Mouse (Mus musculus): ENCODE results near the gene Srf. TPM values are rescaled to one million over a fixed set of nuclear protein-coding genes. Genes with fewer than 3 reads are reported as not detected.

The Srf gene
- total and polyA plus RNA-seq, 2 experiments = 3.4 to 45.6 TPM

DNA sequence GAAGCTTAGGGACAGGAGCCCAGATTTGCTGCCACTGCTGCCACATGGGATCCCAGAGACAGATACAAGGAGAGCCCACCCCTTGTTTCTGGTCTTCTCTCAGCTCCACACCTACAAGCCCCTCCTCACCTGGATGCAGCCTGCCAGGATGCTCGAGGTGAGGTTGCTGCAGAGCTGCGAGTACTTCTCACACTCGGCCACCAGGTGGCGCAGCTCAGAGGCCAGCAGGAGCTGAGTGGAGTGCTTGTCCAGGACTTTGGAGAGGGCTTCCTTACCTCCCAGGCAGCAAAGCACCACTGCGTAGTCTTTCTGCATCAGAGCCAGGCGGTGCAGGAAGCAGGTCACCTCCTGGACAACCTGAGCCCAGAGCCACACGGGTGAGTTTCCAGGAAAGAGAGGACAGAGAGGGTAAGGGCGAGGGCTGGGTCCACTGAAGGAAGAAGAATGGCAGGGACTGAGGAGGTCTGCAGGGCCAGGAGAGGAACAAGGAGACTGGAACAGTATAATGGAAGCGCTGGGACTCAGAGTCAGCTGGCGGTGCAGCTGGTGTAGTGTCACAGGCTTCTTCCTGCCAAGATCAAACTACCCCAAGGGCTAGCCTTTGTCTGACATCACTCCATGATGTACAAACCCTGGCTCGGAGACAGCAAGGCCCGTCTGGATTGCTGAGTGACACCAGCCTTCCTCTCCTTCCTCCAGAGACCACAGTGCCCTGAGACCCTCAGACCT lies 30.2 kb downstream of the Srf start:
- H3K4me1 ChIP-seq (ENCODE audit: control insufficient read depth, insufficient read depth, low read length) = no peaks in the 10 kb centered on the region
- no peak overlapping the region for H3K4me3 ChIP-seq (ENCODE audit: insufficient read depth, low read depth, low read length)
- H3K79me2 ChIP-seq (ENCODE audit: control insufficient read depth, insufficient read depth, low read length) = no peaks in the 10 kb centered on the region
- H3K27ac ChIP-seq (replicated peaks; ENCODE audit: insufficient read depth, low read depth, low read length) = no peak overlapping the region
- DNase-seq (ENCODE audit: extremely low read depth, low read depth, low spot score) = peak; percentile 33
- 50% methylated on average over 12 of the region's 12 CpGs for WGBS
- no peak for TF ChIP-seq POLR2A (IDR thresholded peaks at IDR 0.05; ENCODE audit: extremely low read depth, insufficient read depth, low read length)
- peak; percentile 98 for TF ChIP-seq CTCF (IDR thresholded peaks at IDR 0.05; ENCODE audit: low read depth, low read length)
- H3K27me3 ChIP-seq (ENCODE audit: control insufficient read depth, insufficient read depth, low read length) = no peaks in the 10 kb centered on the region
- H3K9ac ChIP-seq (ENCODE audit: low read depth, low read length) = no peak overlapping the region
- no peaks in the 10 kb centered on the region for H3K36me3 ChIP-seq (ENCODE audit: control insufficient read depth, insufficient read depth, low read length)

DNA sequence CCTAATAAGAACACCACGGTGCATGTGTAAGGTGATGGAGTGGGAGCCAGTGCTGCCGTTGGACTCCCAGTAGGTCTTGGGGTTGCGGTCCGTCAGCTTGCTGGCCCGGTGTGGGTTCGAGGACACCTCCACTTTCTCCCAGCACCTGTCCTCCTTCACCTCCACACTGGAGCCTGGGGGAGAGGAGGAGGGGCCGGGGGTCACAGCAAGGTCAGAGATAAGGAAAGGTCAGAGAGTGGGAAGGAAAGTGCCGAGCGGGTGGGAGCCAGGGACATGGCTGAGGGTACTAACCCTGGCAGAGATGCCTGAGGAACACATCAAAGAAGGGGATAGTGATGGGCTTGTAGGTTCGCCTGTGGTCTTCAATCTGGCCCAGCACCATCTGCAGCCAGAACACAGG lies 30.9 kb downstream of the Srf start:
- WGBS = 84% methylated on average over 10 of the region's 10 CpGs
- TF ChIP-seq POLR2A (IDR thresholded peaks at IDR 0.05; ENCODE audit: extremely low read depth, insufficient read depth, low read length) (no peak), CTCF (IDR thresholded peaks at IDR 0.05; ENCODE audit: low read depth, low read length) (no peak)

DNA sequence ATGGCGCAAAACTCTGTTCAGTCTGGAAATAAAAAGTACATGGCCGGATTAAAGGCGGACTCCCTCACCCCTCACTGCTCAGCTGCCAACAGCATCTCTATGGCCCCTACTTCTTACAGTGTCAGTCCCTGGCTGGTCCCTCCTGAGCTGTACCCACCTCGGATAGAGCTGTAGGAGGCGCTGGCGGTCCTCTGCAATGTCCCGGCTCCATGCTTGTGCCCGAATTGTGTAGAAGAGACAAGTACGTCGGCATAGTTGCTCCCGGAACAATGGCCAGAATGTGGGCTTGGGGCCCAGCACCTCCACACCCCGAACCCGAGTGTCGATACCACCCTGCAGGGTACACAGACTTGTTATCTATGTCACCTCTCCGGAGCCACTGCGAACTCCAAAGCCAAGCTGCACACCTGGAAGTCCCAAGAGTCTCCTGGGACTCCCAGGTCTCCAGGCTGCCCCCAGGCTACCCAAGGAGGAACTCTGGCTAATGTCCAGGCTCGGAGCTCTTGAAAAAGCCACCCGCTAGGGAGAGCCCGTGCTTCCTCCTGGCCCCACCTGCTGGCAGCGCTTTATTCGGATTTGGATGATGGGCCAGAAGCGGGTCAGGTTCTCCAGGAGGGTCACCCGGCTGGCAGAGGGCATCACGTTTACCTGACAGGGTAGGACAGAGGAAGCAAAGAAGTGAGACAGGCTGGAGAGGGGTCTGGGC lies 33.9 kb downstream of the Srf start:
- H3K9ac ChIP-seq (ENCODE audit: low read depth, low read length) = no peak overlapping the region
- no peak overlapping the region for H3K27ac ChIP-seq (replicated peaks; ENCODE audit: insufficient read depth, low read depth, low read length)
- H3K27me3 ChIP-seq (ENCODE audit: control insufficient read depth, insufficient read depth, low read length) = no peaks in the 10 kb centered on the region
- no peaks in the 10 kb centered on the region for H3K36me3 ChIP-seq (ENCODE audit: control insufficient read depth, insufficient read depth, low read length)
- TF ChIP-seq POLR2A (IDR thresholded peaks at IDR 0.05; ENCODE audit: extremely low read depth, insufficient read depth, low read length) (no peak), CTCF (IDR thresholded peaks at IDR 0.05; ENCODE audit: low read depth, low read length) (no peak)
- H3K4me3 ChIP-seq (ENCODE audit: insufficient read depth, low read depth, low read length) = no peak overlapping the region
- 59% methylated on average over 24 of the region's 24 CpGs for WGBS
- H3K4me1 ChIP-seq (ENCODE audit: control insufficient read depth, insufficient read depth, low read length) = no peaks in the 10 kb centered on the region
- no peak for DNase-seq (ENCODE audit: extremely low read depth, low read depth, low spot score)
- H3K79me2 ChIP-seq (ENCODE audit: control insufficient read depth, insufficient read depth, low read length) = no peaks in the 10 kb centered on the region

More for the DNA sequence above, 30.9 kb downstream of the Srf start:
- Histone ChIP-seq H3K27me3 (ENCODE audit: control insufficient read depth, insufficient read depth, low read length) (no peaks in the 10 kb centered on the region), H3K4me1 (ENCODE audit: control insufficient read depth, insufficient read depth, low read length) (no peaks in the 10 kb centered on the region), H3K79me2 (ENCODE audit: control insufficient read depth, insufficient read depth, low read length) (no peaks in the 10 kb centered on the region), H3K36me3 (ENCODE audit: control insufficient read depth, insufficient read depth, low read length) (no peaks in the 10 kb centered on the region), H3K9ac (ENCODE audit: low read depth, low read length) (no peak overlapping the region), H3K4me3 (ENCODE audit: insufficient read depth, low read depth, low read length) (no peak overlapping the region), H3K27ac (replicated peaks; ENCODE audit: insufficient read depth, low read depth, low read length) (no peak overlapping the region)
- no peak for DNase-seq (ENCODE audit: extremely low read depth, low read depth, low spot score)

DNA sequence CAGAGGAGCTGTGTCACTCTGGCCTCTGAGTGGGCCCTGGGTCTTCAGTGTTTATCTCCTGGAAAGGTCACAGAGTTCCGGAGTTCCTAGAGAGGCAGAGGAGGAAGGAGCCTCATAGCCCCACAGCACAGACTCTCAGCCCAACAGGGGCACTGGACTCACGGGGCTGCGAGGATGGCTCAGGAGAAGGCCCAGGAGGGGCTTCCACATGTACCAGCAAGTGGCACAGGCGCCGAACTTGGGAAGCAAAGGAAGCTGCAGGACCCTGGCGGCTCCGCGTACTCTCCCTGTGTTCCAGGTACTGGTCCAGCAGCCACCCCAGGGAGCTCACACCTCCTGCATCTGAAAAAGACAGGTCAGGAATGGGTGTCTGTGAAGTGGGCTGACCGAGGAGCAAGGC lies 34.8 kb downstream of the Srf start:
- no peaks in the 10 kb centered on the region for H3K36me3 ChIP-seq (ENCODE audit: control insufficient read depth, insufficient read depth, low read length)
- WGBS = 85% methylated on average over 9 of the region's 9 CpGs
- no peak overlapping the region for H3K9ac ChIP-seq (ENCODE audit: low read depth, low read length)
- no peaks in the 10 kb centered on the region for H3K79me2 ChIP-seq (ENCODE audit: control insufficient read depth, insufficient read depth, low read length)
- no peaks in the 10 kb centered on the region for H3K4me1 ChIP-seq (ENCODE audit: control insufficient read depth, insufficient read depth, low read length)
- no peak overlapping the region; the same call in 1 of the 2 replicates for H3K4me3 ChIP-seq (ENCODE audit: insufficient read depth, low read depth, low read length)
- H3K27me3 ChIP-seq (ENCODE audit: control insufficient read depth, insufficient read depth, low read length) = no peaks in the 10 kb centered on the region
- TF ChIP-seq CTCF (IDR thresholded peaks at IDR 0.05; ENCODE audit: low read depth, low read length) (no peak), POLR2A (IDR thresholded peaks at IDR 0.05; ENCODE audit: extremely low read depth, insufficient read depth, low read length) (no peak)
- no peak overlapping the region for H3K27ac ChIP-seq (replicated peaks; ENCODE audit: insufficient read depth, low read depth, low read length)
- DNase-seq (ENCODE audit: extremely low read depth, low read depth, low spot score) = no peak

DNA sequence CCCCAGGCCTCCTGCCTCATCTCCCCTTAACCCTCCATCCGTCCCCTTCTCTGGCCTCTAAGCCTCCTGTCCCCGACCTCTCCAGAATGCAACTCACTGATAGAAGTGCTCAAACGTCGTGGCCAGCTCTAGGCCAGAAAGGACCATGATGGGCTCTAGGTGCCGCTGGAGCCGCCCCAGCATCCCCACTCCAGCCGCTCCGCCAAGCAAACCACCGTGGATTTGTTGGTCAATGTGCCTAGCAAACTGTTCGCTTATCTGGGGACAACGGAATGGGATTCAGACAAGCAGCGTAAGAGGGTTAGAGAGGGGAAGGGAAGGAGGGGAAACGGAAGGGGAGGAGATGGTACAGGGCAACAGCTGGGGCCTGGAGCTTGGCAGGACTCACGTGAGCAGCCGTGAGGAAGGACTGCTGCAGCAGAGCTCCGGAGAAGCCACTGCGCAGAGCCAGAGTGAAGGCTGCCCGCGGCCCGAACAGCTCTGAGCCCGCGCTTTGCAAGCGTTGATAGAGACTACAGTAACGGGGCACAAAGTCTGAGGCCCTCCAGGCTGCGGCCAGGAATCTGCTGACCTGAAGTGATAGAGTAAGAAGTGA lies 35.5 kb downstream of the Srf start:
- Histone ChIP-seq H3K27ac (replicated peaks; ENCODE audit: insufficient read depth, low read depth, low read length) (no peak overlapping the region), H3K4me1 (ENCODE audit: control insufficient read depth, insufficient read depth, low read length) (no peaks in the 10 kb centered on the region), H3K79me2 (ENCODE audit: control insufficient read depth, insufficient read depth, low read length) (no peaks in the 10 kb centered on the region), H3K36me3 (ENCODE audit: control insufficient read depth, insufficient read depth, low read length) (no peaks in the 10 kb centered on the region), H3K27me3 (ENCODE audit: control insufficient read depth, insufficient read depth, low read length) (no peaks in the 10 kb centered on the region), H3K9ac (ENCODE audit: low read depth, low read length) (peak overlapping the region; percentile 26; the same call in 1 of the 2 replicates), H3K4me3 (ENCODE audit: insufficient read depth, low read depth, low read length) (peak overlapping the region; percentile 26; the same call in 1 of the 2 replicates)
- no peak for TF ChIP-seq POLR2A (IDR thresholded peaks at IDR 0.05; ENCODE audit: extremely low read depth, insufficient read depth, low read length)
- no peak for TF ChIP-seq CTCF (IDR thresholded peaks at IDR 0.05; ENCODE audit: low read depth, low read length)
- 61% methylated on average over 25 of the region's 25 CpGs for WGBS
- no peak for DNase-seq (ENCODE audit: extremely low read depth, low read depth, low spot score)
